Mouse (Mus musculus) lung, adult 18-20 months (tissue): ENCODE measurements around the gene Pard3b.
A peak's percentile ranks its signal among the peaks of the same experiment; 100 is the strongest.

Experiments
- DNase-seq, 2 experiments: peaks; one replicate each; pipeline ENCODE4 v3.0.0; 2022; ENCODE audit warnings: mixed read lengths in 2 of 2

Gene Pard3b

DNA sequence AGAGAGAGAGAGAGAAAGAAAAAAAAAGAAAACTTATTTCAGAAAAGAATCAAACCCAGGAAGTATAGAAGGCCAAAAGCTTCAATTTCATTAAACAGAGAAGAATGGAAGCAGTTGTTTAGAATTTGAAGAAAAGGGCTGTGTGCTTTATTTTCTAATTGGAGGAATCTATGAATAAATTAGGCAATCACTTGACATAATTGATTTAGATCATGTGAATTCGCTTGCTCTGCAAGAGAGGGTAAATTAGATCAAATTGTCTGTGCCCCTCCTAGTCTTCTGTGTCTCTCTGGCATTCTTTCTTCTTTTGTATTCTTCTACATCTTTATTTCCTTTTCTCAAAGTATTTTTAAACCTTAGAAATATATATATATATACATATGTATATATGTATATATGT, 616.3 kb downstream of the Pard3b start:
- no peak for DNase-seq

DNA sequence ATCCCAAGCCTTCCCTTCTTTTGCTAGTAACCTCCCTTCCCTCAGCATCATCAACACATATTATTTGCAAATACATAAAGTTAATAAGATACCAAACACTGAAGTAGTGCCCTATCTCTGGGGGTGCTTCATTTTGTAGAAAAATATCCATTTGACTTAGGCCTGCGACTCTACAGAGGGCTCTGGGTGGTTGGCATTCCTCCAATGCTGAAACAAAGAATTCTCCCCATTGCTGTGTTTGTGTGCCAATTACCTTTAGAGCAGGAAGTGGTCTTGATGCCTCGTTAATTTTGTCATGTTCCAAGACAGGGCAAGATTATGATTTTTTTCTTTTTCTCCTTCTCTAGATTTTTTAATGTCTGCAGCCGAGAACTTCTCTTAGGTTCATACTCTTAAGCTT, 637.8 kb downstream of the Pard3b start:
- no peak for DNase-seq

GRCm38 (mm10) chr1:62278586-62278985, 640.0 kb downstream of the Pard3b start:
- no peak for DNase-seq

DNA sequence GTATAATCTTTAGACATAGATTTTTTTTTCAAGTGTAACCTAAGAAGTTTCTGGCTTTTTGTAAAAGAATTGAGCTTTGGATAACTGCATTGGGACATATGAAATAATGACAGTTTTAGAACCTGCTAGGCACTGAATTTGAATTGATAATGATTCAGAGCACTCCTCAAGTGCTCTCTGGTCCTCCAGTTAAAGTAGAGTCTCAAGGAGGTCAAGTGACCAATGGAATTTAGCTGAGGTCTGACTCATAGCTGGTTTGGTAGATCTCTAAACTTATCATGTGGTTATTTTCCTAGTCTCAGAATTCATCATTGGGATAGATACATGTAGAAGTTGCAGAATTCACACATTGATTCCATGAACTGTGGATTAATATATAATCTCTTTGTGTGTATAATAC, 642.0 kb downstream of the Pard3b start:
- peak; percentile 9 to 51 for DNase-seq

- no peak for DNase-seq
These were observed 644.2 kb downstream of the Pard3b start for GRCm38 (mm10) chr1:62282835-62283234.

DNA sequence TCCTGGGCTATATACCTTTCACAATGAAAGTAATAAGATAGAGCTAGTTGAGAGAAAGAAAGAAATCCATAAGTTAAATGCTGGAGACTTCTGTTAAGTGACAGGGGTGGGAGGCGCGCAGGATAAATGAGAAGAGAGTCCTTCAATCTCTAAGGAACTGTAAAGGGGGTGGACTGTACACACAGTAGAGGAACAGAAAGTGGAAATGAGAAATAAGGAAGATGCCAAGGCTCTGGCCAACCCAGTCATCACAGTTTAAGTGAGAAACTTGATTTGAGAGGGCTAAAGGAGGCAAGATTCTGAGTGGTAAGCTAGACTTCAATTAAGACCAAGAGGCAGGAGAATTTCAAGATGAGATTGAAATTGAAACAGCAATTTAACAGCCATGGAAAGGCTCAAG, 645.0 kb downstream of the Pard3b start:
- no peak for DNase-seq

GRCm38 (mm10) chr1:62309376-62309775, 670.8 kb downstream of the Pard3b start:
- DNase-seq: no peak

DNA sequence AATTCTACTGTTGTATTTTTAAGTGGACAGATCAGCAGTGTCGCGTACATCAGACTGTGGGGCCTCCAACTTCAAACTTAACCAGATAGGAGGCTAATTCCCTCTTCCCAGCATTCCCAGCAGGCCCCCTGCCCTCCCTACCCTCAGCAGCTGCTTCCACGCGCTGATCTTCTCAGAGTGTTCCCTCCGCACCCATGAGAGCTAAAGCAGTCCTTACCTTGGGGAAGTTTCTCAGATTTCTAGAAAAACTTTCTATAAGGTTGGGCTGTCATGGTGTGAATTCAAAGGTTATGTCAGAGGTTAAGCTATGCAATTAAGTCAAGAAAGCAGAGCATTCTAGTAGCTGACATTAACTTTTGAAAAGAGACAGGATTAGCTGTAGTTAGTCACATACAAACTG, 686.6 kb downstream of the Pard3b start:
- DNase-seq: no peak

DNA sequence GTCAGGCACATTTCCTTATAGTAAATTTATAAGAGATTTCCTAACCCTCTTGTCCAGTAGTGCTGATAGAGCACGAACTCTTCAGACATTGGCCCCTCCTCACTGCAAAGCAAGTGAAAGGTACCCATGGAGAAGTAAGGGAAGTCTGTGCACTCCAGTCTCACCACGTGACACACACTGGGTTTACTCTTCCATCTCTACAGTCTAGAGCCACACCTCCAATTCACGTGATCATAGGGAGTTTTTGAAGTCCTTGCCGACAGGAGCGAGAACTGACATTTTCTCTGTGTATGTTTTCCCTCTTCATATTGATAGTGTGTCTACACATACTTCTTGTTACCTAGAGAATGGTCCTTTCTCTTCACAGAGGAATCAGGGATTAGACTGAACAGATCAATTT, 689.1 kb downstream of the Pard3b start:
- no peak for DNase-seq

- no peak for DNase-seq
These were observed 690.2 kb downstream of the Pard3b start for GRCm38 (mm10) chr1:62328808-62329207.

DNA sequence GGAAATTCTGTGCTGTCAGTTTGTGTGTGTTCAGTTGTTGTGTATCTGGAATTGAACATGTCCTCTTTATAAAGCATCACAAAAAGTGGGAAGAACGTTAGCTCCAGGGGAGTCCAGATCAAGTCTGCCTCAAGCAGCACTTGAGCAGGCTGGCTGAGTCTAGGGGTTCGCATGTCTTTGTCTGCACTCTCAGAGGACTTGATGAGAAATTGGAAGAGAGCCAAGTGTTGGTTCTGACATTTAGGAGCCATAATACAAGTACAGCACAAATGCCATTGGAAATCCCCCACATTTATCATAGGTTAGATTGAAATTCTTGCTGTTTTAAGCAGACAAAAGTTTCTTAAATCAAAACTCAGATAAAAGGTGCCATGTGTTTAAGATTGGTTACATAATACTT, 694.4 kb downstream of the Pard3b start:
- no peak for DNase-seq

- DNase-seq: peak; percentile 31 to 47
These were observed 695.6 kb downstream of the Pard3b start for GRCm38 (mm10) chr1:62334196-62334595.

DNA sequence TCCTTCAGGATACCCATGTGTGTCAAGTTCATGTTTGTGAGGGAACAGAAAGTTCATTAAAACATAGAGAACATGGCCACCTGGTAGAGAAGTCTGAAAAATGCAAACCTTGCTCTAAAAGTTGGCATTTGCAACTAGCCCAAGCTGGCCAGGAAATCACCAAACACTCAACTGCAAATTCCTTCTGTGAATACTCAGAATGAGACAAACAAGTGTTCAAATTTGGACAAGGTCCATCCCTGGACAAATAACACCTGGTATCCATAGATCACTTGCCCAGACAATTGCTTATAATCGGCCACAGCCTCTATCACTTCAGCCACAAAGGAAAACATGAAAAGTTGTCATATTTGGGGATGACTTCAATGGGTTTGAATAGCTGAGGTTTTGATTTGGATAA, 701.6 kb downstream of the Pard3b start:
- peak in 1 of 2 experiments; percentile 20 for DNase-seq

DNA sequence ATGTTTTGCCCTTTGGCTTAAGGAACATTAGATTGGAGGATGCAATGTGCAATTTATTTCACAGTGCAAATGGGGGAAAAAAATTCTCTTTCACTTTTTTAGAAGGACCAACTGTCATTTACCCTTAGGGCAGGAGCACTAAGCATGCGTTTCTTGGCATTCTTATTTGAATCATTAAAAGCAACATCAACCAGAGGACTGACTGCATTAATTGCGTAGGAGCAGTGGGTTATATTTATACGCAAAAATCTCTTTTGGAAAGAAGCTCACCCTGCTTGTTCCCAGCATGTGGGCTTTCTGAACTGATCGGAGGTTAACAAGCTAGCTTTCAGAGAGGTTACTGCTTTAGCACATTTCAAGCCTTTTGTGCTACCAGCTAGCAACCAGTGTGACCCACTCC, 705.7 kb downstream of the Pard3b start:
- no peak for DNase-seq

GRCm38 (mm10) chr1:62348371-62348770, 709.7 kb downstream of the Pard3b start:
- no peak for DNase-seq

- DNase-seq: no peak
These were observed 716.9 kb downstream of the Pard3b start for GRCm38 (mm10) chr1:62355496-62355895.

DNA sequence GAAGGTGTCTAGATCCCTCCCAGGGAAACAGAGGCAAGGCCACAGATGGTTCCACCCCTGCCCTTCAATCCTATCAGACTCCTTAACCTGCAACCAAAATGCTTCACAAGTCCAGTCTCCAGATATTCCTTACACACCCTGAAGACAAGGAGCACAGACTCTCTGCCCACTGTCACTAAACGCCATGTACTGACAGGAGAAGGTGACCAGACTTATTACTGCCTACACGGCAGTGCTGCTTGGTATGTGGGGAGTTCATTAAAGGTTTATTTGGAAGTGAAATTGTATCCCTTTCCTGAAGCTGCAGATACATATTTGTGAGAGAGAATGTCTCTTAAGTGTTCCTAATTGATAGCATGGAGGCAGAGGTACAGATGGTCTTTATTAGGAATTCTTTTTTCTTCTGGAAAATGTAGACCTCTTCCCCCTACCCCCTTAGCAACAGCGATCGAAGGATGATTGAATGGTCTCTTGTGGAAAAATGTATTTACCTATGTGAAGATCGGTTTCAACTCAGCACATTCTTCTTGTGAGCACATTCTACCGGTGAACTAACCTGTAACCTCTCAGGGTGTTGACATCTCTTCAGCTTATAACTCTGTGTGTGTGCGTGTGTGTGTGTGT, 735.9 kb downstream of the Pard3b start:
- no peak for DNase-seq

GRCm38 (mm10) chr1:62378335-62378734, 739.7 kb downstream of the Pard3b start:
- peak in 1 of 2 experiments; percentile 6 for DNase-seq

DNA sequence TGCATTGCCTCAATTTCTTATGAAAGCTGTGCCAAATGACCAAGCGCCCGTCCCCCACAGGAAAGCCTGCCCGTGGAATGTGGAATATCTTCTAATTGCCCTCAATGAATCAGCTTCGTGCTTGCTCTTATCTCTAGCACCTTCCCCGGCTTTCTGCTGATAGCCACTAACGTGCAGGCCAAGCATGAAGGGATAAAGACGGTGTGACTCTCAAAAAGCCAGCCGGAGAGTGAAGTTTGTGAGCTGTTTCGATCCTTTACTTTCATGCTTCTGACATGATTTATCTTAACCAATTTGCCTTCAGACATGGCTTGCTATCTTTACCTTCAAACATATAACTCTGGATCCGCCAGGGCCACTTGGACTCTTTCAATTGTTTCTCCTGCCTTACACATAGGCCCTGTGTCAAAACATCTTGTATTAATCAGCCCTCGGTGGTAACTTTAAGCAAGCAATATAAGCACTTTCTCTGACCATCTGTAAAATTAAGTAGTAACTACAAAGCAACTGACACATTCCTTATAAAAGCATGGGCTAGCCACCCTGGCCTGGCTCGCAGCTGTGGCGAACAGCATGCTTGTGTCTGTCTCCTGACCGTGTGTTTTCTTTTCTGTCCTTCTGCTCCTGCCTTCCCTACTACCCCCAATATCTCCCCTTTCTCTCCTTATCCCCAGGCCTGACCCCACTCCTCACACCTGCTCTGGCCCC, 744.3 kb downstream of the Pard3b start:
- DNase-seq: peak; percentile 17 to 23

DNA sequence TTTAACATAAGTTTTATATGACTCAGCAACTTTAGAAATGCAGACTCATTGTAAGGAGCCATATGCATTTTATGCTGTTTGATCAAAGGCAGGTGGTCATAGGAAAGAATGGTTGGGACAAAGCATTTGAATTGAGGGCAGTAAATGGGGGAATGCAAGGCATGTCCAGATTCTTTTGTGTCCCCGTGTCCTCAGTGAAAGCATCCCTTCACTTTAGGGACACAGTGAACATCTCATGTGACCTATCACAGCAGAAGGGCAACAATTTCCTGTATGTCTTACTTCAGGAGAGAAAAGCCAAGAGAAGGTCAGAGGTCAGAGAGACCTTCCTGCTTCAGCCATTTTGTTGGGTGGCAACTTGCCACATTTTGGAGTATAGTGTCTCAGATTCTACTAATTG, 745.6 kb downstream of the Pard3b start:
- no peak for DNase-seq

DNA sequence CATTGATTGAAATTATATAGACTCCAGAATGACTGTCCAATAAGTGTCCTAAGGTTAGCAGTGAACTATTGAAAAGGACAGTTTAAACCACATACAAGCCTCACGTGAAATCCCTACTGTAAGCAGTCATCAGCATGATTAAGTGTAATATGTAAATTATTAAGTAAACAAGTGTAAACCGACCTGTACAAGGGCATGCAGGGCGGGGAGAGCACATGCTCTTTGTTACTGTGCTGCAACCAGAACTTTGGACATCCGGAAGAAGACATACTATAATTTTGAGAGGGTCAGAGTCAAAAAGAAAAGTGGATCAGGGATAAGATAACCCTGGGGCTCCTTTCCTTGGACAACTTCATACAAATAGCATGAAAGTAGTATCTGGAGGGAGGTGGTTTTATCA, 749.4 kb downstream of the Pard3b start:
- DNase-seq: no peak

- DNase-seq: no peak
These were observed 754.2 kb downstream of the Pard3b start for GRCm38 (mm10) chr1:62392863-62393262.

DNA sequence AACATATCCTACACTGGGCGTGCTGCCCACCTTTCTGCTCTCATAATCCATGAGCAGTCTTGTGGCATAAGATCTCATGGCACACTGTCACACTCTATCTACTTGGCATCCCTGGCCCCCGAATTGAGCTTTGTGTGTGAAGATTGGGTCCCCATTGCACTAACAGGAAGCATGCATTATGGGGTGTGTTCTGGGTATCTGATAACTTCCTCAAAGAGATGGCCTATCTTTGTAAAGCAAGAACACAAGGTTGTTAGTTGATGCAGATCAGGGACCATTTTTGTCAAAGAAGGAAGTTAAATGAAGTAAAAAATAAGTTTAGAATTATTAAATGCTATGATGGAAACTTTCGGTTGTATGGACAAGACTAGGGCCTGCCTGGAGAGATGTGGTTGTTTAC, 755.9 kb downstream of the Pard3b start:
- DNase-seq: no peak

- no peak for DNase-seq
These were observed 759.6 kb downstream of the Pard3b start for GRCm38 (mm10) chr1:62398261-62398660.

DNA sequence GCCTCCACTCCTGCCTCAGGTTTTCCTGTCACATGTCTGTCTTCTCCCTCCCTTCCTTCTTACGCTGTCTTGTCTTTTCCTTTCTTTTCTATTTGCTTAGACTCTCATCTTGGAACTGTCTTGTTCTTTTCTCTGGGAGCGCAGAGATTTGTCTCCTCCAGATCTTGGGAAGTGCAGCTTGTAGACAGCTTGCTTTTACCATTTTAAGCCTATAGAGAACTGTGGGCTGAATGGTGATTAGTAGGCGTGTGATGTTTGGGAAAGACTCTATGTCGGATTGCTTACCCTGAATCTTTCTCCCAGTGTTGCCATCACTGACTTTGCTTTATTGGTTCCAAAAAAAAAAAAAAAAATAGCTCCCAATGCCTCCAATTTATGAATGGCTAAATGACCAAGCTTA, 760.1 kb downstream of the Pard3b start:
- no peak for DNase-seq
